Mouse (Mus musculus) forebrain, embryonic 13.5 days (tissue): ENCODE measurements around the gene Epb41l4b. TPM values are rescaled to one million over a fixed set of nuclear protein-coding genes. Genes with fewer than 3 reads are reported as not detected.

ENCODE experiments used
- ATAC-seq: fragments of 200-750 bp; cut with Nextera tagmentation; 2 replicates; pipeline ENCODE4 v1.8.0; 2017
- H3K27ac ChIP-seq: fragments of 300-500 bp; sonication (generic); 2 replicates; pipeline ENCODE4 v1.5.1; 2015; ENCODE audit warnings: inconsistent platforms, mild to moderate bottlenecking, moderate library complexity
- H3K27me3 ChIP-seq: fragments of 300-500 bp; sonication (generic); 2 replicates; pipeline ENCODE4 v1.6.1; 2015; ENCODE audit warnings: mild to moderate bottlenecking, inconsistent platforms
- H3K36me3 ChIP-seq: fragments of 300-500 bp; sonication (generic); 2 replicates; pipeline ENCODE4 v1.6.1; 2015; ENCODE audit warnings: mild to moderate bottlenecking, inconsistent platforms; ENCODE audit not compliant: poor library complexity, severe bottlenecking
- H3K4me1 ChIP-seq: fragments of 300-500 bp; sonication (generic); 2 replicates; pipeline ENCODE4 v1.6.1; 2015; ENCODE audit warnings: inconsistent platforms
- H3K4me2 ChIP-seq: fragments of 300-500 bp; sonication (generic); 2 replicates; pipeline ENCODE4 v1.6.1; 2015; ENCODE audit warnings: inconsistent platforms, mild to moderate bottlenecking, moderate library complexity
- H3K4me3 ChIP-seq: fragments of 300-500 bp; sonication (generic); 2 replicates; pipeline ENCODE4 v1.5.1; 2015; ENCODE audit warnings: mild to moderate bottlenecking, inconsistent platforms
- H3K9ac ChIP-seq: fragments of 300-500 bp; sonication (generic); 2 replicates; pipeline ENCODE4 v1.6.1; 2015; ENCODE audit warnings: mild to moderate bottlenecking, inconsistent platforms
- H3K9me3 ChIP-seq: fragments of 300-500 bp; sonication (generic); replicated peaks from 2 replicates; pipeline ENCODE4 v1.6.1; 2016; ENCODE audit warnings: inconsistent platforms
- WGBS: fragments of 180-500 bp; shearing (Covaris S2); methylation state at CpG from one replicate; pipeline ENCODE4 v1.1.7; 2015; 5-methylcytosine and 5-hydroxymethylcytosine counted together
- polyA plus RNA-seq: library from polyadenylated mRNA; unstranded; fragments of >200 nt; fragmentation: Nextera tagmentation; extraction: Ambion mirVana; gene quantifications from 2 replicates; pipeline ENCODE4 v1.2.1, GENCODE M21; 2015

Gene Epb41l4b
- polyA plus RNA-seq, 1 experiment from 2014 or later = 0.56 TPM

DNA sequence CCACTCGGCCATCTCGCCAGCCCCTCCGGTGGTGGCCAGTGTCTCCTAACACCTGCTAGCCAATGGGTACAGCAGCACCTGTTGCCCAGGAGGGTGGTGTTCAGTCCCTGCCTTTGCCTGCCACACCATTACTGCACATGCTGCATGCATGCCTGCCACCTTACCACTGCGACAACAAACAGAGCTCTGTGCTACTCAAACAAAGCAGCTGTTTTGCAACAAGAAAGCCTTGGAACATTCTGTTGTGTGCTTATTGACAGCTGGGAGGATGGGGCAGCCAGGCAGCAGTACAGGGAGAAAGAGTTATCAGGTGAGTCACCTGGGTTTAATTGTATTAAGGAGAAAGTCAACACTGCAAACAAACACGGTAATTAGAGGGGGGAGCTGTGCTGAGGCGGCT, 72.6 kb downstream of the Epb41l4b start:
- H3K9me3 ChIP-seq = no peaks in the 10 kb centered on the region
- no peaks in the 10 kb centered on the region for H3K27me3 ChIP-seq
- 71% methylated on average over 6 of the region's 6 CpGs for WGBS
- H3K9ac ChIP-seq = no peak overlapping the region
- no peak for ATAC-seq
- no peaks in the 10 kb centered on the region for H3K36me3 ChIP-seq
- H3K4me3 ChIP-seq = no peak overlapping the region
- no peak overlapping the region for H3K4me2 ChIP-seq
- no peaks in the 10 kb centered on the region for H3K4me1 ChIP-seq
- no peak overlapping the region for H3K27ac ChIP-seq

DNA sequence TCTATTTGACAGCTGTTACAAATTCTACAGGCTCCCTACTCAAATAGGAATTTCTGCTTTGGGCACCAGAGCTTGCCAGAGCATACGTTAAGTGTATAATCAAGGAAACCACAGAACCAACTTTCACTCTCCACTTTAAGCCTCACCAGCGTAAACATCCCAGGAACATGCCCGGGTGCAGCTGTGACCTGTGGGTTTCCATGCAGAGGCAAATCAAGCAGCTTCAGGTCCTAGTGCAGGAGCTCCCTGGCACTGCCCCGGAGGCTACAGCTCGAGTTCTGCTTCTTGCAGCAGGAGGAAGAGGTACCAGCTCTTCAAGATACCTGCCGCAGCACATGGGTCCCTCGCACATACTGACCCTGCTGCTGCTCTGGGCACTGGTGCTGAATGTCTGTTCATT, 74.8 kb downstream of the Epb41l4b start:
- no peak for ATAC-seq
- no peaks in the 10 kb centered on the region for H3K9me3 ChIP-seq
- H3K9ac ChIP-seq = no peak overlapping the region
- no peaks in the 10 kb centered on the region for H3K27me3 ChIP-seq
- no peak overlapping the region for H3K4me3 ChIP-seq
- H3K27ac ChIP-seq = no peak overlapping the region
- no peaks in the 10 kb centered on the region for H3K36me3 ChIP-seq
- peaks cover 7% of the 10 kb centered on the region for H3K4me1 ChIP-seq
- H3K4me2 ChIP-seq = no peak overlapping the region
- 82% methylated on average over 7 of the region's 7 CpGs for WGBS

DNA sequence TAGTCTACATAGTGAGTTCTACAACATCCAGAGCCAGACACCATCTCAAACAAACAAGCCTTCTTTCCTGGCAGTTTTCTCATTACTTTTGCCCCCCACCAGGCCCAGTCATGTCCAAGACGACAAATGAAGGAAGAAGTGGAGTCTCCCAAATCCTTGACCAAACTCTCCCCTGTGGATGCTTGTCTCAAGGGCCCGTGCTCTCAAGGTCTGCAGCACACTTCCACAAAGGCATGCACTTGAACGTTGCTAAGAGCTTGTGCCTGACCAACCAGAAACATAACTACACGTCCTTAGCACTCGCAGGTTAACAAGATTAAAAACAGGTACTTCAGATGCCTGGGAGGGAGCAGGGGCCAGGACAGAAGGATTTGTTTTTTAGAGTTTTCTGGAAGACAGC, 75.4 kb downstream of the Epb41l4b start:
- Histone ChIP-seq H3K9me3 (no peaks in the 10 kb centered on the region), H3K9ac (no peak overlapping the region), H3K27ac (no peak overlapping the region), H3K4me2 (no peak overlapping the region), H3K4me1 (peaks cover 7% of the 10 kb centered on the region), H3K36me3 (no peaks in the 10 kb centered on the region), H3K4me3 (no peak overlapping the region), H3K27me3 (no peaks in the 10 kb centered on the region)
- WGBS = 79% methylated on average over 5 of the region's 5 CpGs
- no peak for ATAC-seq

DNA sequence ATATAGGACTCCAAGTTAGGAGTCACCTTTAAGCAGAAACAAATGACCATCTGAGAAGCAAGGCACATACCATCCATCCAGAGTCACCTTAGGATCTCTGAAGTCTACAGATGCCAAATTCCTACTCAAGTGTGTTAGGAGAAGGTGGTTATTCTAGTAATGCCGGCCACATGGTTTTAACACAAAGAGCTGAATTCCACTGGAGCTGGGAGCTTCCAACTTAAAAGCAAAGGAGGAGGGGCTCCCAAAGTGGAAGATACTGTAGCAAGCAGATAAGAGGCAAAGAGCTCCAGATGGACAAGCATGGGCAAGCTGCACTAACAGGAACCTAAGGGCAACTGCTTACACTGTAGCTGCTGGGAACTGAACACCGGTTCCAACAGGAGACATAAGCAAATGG, 76.3 kb downstream of the Epb41l4b start:
- ATAC-seq = no peak

DNA sequence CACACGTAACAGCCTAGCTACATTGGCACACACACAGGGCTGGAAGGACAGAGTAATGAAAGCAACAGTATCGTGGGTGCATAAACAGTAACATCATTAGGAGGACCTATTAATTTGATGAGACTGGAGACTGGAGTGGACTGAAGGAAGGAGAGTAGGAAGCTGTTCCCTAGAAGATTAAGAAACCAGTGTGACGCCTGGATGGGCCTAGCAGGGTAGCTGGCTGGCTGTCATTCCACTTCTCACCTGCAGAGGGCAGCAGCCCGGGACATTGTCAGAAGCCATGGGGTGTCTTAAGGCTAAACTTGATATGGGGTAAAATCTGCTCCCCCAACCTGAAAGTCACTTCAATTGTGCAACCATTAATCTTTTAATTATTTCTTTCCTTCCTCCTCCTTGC, 78.0 kb downstream of the Epb41l4b start:
- WGBS = 29% methylated on average over 4 of the region's 4 CpGs
- H3K9me3 ChIP-seq = no peaks in the 10 kb centered on the region
- peaks cover 7% of the 10 kb centered on the region for H3K4me1 ChIP-seq
- H3K27ac ChIP-seq = no peak overlapping the region
- H3K36me3 ChIP-seq = no peaks in the 10 kb centered on the region
- H3K4me2 ChIP-seq = no peak overlapping the region
- no peak overlapping the region for H3K9ac ChIP-seq
- no peaks in the 10 kb centered on the region for H3K27me3 ChIP-seq
- ATAC-seq = peak; percentile 68
- H3K4me3 ChIP-seq = no peak overlapping the region

More for the DNA sequence above, 76.3 kb downstream of the Epb41l4b start:
- Histone ChIP-seq H3K27me3 (no peaks in the 10 kb centered on the region), H3K9me3 (no peaks in the 10 kb centered on the region), H3K9ac (no peak overlapping the region), H3K36me3 (no peaks in the 10 kb centered on the region), H3K4me1 (peaks cover 7% of the 10 kb centered on the region), H3K27ac (no peak overlapping the region), H3K4me2 (no peak overlapping the region), H3K4me3 (no peak overlapping the region)
- 89% methylated on average over 2 of the region's 2 CpGs for WGBS

DNA sequence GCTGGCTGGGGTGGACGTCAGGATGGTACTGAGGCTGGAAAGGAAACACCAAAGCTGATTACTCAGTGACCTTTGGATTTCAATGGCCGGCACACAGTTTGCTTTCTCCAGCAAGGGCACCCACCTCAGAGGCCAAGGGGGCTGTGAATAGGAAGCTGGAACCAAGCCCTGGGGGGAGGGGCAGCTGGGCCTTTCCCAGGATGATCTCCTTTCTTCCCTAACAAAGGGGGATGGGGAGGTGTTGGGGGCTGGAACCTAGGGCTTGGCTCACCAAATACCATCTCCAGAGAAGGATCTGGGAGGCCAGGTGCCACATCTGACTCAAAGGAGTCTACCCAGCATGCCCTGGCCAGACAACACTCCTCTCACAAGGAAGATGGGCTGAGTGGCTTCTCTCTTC, 78.4 kb downstream of the Epb41l4b start:
- H3K27me3 ChIP-seq = no peaks in the 10 kb centered on the region
- H3K9ac ChIP-seq = no peak overlapping the region
- no peaks in the 10 kb centered on the region for H3K36me3 ChIP-seq
- no peak overlapping the region for H3K4me2 ChIP-seq
- peaks cover 7% of the 10 kb centered on the region for H3K4me1 ChIP-seq
- no peak overlapping the region for H3K27ac ChIP-seq
- no peaks in the 10 kb centered on the region for H3K9me3 ChIP-seq
- H3K4me3 ChIP-seq = no peak overlapping the region
- 9% methylated on average over 2 of the region's 2 CpGs for WGBS
- no peak; the same call in 1 of the 2 replicates for ATAC-seq

DNA sequence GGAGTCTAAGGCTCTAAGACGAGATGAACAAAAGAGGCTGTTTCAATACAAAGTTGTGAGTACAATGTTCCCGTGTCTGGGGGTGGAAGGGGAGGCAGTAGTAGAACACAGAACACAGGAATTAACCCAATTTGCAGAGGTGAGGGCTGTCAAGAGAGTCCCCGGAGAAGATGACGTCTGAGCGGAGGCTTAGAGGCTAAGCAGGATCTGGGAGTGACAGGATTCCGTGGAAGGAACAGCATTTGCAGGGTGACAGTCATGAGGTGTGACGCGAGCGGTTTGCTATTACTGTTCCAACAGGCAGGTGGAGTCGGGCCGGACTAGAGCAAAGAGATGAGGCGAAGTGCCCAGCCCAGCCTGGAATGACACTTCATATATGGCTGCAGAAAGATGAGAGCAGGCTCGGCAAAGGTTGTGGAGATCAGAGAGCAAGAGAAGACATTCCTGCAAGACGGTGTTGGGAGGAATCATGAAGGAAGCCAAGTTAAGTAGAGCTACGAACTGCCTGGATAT, 82.9 kb downstream of the Epb41l4b start:
- Histone ChIP-seq H3K4me2 (no peak overlapping the region), H3K27me3 (no peaks in the 10 kb centered on the region), H3K9me3 (no peaks in the 10 kb centered on the region), H3K36me3 (no peaks in the 10 kb centered on the region), H3K4me3 (no peak overlapping the region), H3K27ac (no peak overlapping the region), H3K4me1 (peaks cover 9% of the 10 kb centered on the region), H3K9ac (no peak overlapping the region)
- no peak for ATAC-seq
- WGBS = 70% methylated on average over 15 of the region's 15 CpGs

DNA sequence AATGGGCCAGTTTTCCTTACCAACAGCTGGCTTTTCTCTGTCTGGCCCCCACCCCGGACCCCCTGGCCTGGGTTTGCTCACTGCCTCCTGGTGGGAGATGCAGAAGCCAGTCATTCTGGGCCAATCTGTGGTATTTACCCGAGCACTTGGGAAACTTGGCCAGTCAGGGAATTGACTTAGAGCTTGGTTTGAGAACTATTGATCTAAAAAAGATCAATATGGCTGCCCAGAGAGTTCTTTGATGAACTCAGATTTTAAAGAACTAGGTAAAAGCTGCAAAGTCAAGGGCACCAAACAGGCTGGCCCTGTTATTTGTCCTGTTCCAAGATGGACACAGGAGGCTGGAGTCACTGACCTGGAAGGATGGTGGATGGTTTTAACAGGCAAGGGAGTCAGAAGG, 84.6 kb downstream of the Epb41l4b start:
- no peak overlapping the region for H3K4me2 ChIP-seq
- ATAC-seq = no peak
- no peak overlapping the region for H3K4me3 ChIP-seq
- 85% methylated on average over 2 of the region's 2 CpGs for WGBS
- H3K9ac ChIP-seq = no peak overlapping the region
- peaks cover 9% of the 10 kb centered on the region; the same call in 1 of the 2 replicates for H3K4me1 ChIP-seq
- H3K27ac ChIP-seq = no peak overlapping the region
- no peaks in the 10 kb centered on the region for H3K27me3 ChIP-seq
- no peaks in the 10 kb centered on the region for H3K36me3 ChIP-seq
- no peaks in the 10 kb centered on the region for H3K9me3 ChIP-seq

DNA sequence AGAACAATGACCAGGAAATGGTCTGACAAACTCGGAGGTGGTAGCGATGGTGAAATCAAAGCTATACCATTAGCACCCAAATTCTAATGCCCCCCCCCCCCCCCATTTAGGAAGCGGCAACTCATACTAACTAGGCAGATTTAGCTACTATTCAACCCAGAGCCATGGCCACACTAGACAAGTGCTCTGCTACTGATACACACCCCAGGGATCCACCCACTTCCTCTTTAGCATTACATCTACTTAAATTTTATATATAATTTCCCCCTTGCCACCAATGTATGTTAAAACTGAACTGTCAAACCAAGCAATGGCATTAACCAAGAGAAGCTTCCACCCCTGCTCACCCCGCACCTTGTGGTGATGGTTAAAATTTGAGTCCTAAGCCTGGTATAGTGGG, 85.6 kb downstream of the Epb41l4b start:
- no peak overlapping the region for H3K4me3 ChIP-seq
- 98% methylated on average over 4 of the region's 4 CpGs for WGBS
- H3K36me3 ChIP-seq = no peaks in the 10 kb centered on the region
- H3K9ac ChIP-seq = no peak overlapping the region
- no peaks in the 10 kb centered on the region for H3K9me3 ChIP-seq
- peaks cover 16% of the 10 kb centered on the region for H3K4me1 ChIP-seq
- no peak overlapping the region for H3K27ac ChIP-seq
- no peak for ATAC-seq
- H3K27me3 ChIP-seq = no peaks in the 10 kb centered on the region
- no peak overlapping the region for H3K4me2 ChIP-seq

DNA sequence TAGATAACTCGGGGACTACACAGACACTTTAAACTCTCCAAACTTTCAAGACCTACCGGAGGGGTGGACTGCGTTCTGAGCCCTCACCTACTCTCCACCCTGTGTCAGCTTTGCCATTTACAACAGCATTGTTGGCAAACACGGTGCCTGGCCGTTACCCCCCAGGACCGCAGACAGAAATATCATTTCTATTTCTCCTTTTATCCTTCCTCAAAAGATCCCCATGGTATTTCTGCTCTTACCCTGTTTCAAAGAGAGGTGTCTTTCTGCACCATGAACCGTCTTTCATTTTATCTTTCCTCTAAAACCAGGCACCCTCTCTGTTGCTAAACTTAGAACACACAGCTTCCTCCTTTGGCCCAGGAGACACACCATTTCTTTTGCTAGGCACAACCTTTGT, 87.6 kb downstream of the Epb41l4b start:
- 80% methylated on average over 7 of the region's 7 CpGs for WGBS

DNA sequence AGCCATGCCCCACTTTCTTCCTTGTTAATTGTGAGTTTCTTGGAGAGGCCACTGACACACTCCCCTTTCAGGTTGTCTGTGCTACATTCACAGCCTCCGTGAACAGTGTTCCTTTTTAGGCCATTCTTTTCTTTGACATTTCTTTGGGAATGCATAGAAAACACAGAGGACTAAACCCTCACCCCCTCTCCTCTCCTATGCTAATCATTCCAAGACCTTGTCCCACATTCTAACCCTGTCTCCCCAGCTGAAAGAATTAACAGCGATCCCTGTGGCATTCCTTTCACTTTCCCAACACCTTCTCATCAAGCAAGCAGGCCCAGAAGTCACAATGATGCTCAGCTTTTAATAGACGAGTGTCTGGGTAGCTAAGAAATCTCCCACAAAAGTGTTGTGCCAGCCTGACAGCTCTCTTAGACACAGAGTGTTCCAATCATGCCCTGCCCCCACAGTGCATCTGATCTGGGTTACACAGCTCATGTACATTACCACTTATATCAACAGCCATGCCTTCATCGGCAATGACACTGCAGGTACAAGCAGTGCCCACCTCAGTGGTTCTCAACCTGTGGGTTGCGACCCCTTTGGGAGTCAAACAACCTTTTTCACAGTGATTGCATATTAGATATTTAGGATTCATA, 93.8 kb downstream of the Epb41l4b start:
- ATAC-seq = no peak
- Histone ChIP-seq H3K27ac (no peak overlapping the region), H3K9me3 (no peaks in the 10 kb centered on the region)

More for the DNA sequence above, 87.6 kb downstream of the Epb41l4b start:
- no peaks in the 10 kb centered on the region for H3K27me3 ChIP-seq
- no peaks in the 10 kb centered on the region for H3K36me3 ChIP-seq
- no peak overlapping the region for H3K27ac ChIP-seq
- no peak for ATAC-seq
- H3K9me3 ChIP-seq = no peaks in the 10 kb centered on the region
- no peak overlapping the region for H3K4me2 ChIP-seq
- H3K4me1 ChIP-seq = peaks cover 20% of the 10 kb centered on the region
- no peak overlapping the region for H3K4me3 ChIP-seq
- H3K9ac ChIP-seq = no peak overlapping the region

DNA sequence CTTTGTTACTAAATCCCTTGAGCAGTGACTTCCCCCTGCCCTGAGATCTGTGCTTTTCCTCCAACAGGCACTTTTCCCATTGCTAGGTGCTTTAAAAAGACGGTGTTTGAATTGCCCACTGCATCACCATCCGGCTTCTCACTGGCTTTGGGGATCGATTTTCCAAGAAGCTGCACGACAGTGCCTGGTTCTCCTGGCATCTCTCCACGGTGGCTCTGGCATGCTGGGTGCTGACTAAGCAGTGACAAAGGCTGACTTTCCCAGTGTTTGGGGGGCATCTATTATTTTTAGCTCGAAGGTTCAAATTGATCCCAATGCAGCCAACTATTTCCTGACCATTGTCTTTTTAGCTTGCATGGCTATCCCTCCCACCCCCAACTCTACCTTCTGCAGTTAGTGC, 94.7 kb downstream of the Epb41l4b start:
- 0 out of 2 replicates have a peak overlapping the region, but pooled peaks have one; percentile 2 for H3K27ac ChIP-seq
- no peak overlapping the region for H3K9ac ChIP-seq
- H3K36me3 ChIP-seq = no peaks in the 10 kb centered on the region
- peaks cover 37% of the 10 kb centered on the region for H3K4me1 ChIP-seq
- H3K9me3 ChIP-seq = no peaks in the 10 kb centered on the region
- 40% methylated on average over 6 of the region's 6 CpGs for WGBS
- no peak for ATAC-seq
- no peak overlapping the region for H3K4me3 ChIP-seq
- H3K4me2 ChIP-seq = no peak overlapping the region
- no peaks in the 10 kb centered on the region for H3K27me3 ChIP-seq

More for the DNA sequence above, 93.8 kb downstream of the Epb41l4b start:
- Histone ChIP-seq H3K36me3 (no peaks in the 10 kb centered on the region), H3K9ac (no peak overlapping the region), H3K4me2 (no peak overlapping the region), H3K27me3 (no peaks in the 10 kb centered on the region), H3K4me1 (peaks cover 43% of the 10 kb centered on the region), H3K4me3 (no peak overlapping the region)
- 34% methylated on average over 5 of the region's 5 CpGs for WGBS

DNA sequence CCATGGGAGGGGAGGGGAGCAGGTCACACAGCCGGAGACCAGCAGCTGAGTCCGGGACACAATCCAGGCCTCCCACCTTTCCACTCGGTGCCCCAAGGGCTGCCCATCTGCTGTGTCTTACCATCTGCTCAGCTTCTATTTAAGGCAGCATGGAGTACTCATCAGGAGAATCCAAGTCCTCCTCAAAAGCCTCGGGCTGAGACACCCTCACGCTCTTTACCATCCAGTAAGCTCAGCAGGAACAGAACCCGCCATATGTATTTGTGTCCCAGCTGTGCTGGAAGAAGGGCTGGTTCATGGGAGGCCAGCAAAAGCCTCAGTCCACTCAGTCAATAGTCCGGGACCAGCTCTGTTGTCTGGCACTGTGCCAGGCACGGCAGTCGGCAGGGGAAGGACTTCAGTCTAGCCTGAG, 97.1 kb downstream of the Epb41l4b start:
- no peaks in the 10 kb centered on the region; the same call in 1 of the 2 replicates for H3K9me3 ChIP-seq
- WGBS = 55% methylated on average over 9 of the region's 9 CpGs
- no peaks in the 10 kb centered on the region for H3K27me3 ChIP-seq
- H3K36me3 ChIP-seq = no peaks in the 10 kb centered on the region
- ATAC-seq = peak; percentile 36; the same call in 1 of the 2 replicates
- H3K4me1 ChIP-seq = peaks cover 26% of the 10 kb centered on the region
- H3K4me3 ChIP-seq = no peak overlapping the region
- no peak overlapping the region for H3K27ac ChIP-seq
- no peak overlapping the region for H3K9ac ChIP-seq
- no peak overlapping the region for H3K4me2 ChIP-seq
